Mouse (Mus musculus) limb, embryonic 14.5 days (tissue): ENCODE measurements around the gene Iqcf3. TPM values are rescaled to one million over a fixed set of nuclear protein-coding genes. Genes with fewer than 3 reads are reported as not detected.

Experiments used
- ATAC-seq: fragments of 200-750 bp; cut with Nextera tagmentation; 2 replicates; pipeline ENCODE4 v1.8.0; 2017; ENCODE audit warnings: low read depth, moderate number of reproducible peaks, moderate TSS enrichment; ENCODE audit not compliant: low FRiP score
- DNase-seq: peaks from one replicate; pipeline ENCODE4 v3.0.0-alpha.2; 2015; ENCODE audit warnings: low spot score
- H3K27ac ChIP-seq: fragments of 300-500 bp; sonication (generic); replicated peaks from 2 replicates; pipeline ENCODE4 v1.5.1; 2014; ENCODE audit warnings: low read depth, mild to moderate bottlenecking, low read length, moderate library complexity, mixed read lengths
- H3K27me3 ChIP-seq: fragments of 300-500 bp; sonication (generic); 2 replicates; pipeline ENCODE4 v1.6.1; 2014; ENCODE audit warnings: low read length, mixed read lengths; ENCODE audit not compliant: control insufficient read depth, insufficient read depth
- H3K36me3 ChIP-seq: fragments of 300-500 bp; sonication (generic); 2 replicates; pipeline ENCODE4 v1.6.1; 2014; ENCODE audit warnings: mild to moderate bottlenecking, low read length, moderate library complexity, mixed read lengths; ENCODE audit not compliant: control insufficient read depth, insufficient read depth
- H3K4me1 ChIP-seq: fragments of 300-500 bp; sonication (generic); 2 replicates; pipeline ENCODE4 v1.6.1; 2014; ENCODE audit warnings: antibody characterized with exemption, low read length, mixed read lengths; ENCODE audit not compliant: control insufficient read depth, insufficient read depth
- H3K4me2 ChIP-seq: fragments of 300-500 bp; sonication (generic); replicated peaks from 2 replicates; pipeline ENCODE4 v1.6.1; 2014; ENCODE audit warnings: low read depth, mild to moderate bottlenecking, low read length, moderate library complexity; ENCODE audit not compliant: severe bottlenecking
- H3K4me3 ChIP-seq: fragments of 300-500 bp; sonication (generic); replicated peaks from 2 replicates; pipeline ENCODE4 v1.5.1; 2014; ENCODE audit warnings: low read length
- H3K9ac ChIP-seq: fragments of 300-500 bp; sonication (generic); 2 replicates; pipeline ENCODE4 v1.6.1; 2014; ENCODE audit warnings: mild to moderate bottlenecking, low read depth, low read length, moderate library complexity; ENCODE audit not compliant: severe bottlenecking
- H3K9me3 ChIP-seq: fragments of 300-500 bp; sonication (generic); 2 replicates; pipeline ENCODE4 v1.6.1; 2016; ENCODE audit warnings: low read length; ENCODE audit not compliant: control insufficient read depth
- POLR2A ChIP-seq: fragments of 200-500 bp; IDR thresholded peaks from 2 replicates; pipeline ENCODE4 v1.8.0; 2012; ENCODE audit warnings: inconsistent platforms, mild to moderate bottlenecking, moderate library complexity, borderline replicate concordance; ENCODE audit not compliant: insufficient read depth, insufficient read length; ENCODE audit errors: extremely low read depth
- WGBS: fragments of 180-500 bp; shearing (Covaris S2); extraction: QIAGEN DNeasy Blood & Tissue Kit; methylation state at CpG from one replicate; pipeline ENCODE4 v1.1.7; 2014; 5-methylcytosine and 5-hydroxymethylcytosine counted together
- polyA plus RNA-seq, 2 experiments: library from polyadenylated mRNA; depleted of rRNA in 1 of 2; stranded (reverse) in 1 of 2; unstranded in 1 of 2; fragments of >200 nt; fragmentation: Nextera tagmentation in 1 of 2; extraction: Ambion mirVana in 1 of 2; gene quantifications; 2 replicates each; pipeline versions ENCODE4 v1.2.1 to v1.2.3; 2012 to 2014

Iqcf3 gene
- polyA plus RNA-seq, 2 experiments: not detected

- ATAC-seq (no peak), DNase-seq (no peak)
- no peak overlapping the region for H3K27ac ChIP-seq
- 89% methylated on average over 5 of the region's 5 CpGs for WGBS
- no peak overlapping the region for H3K4me2 ChIP-seq
- no peaks in the 10 kb centered on the region for H3K27me3 ChIP-seq
- no peak for TF ChIP-seq POLR2A
- H3K9ac ChIP-seq: no peak overlapping the region
- H3K9me3 ChIP-seq: no peaks in the 10 kb centered on the region
- H3K4me1 ChIP-seq: no peaks in the 10 kb centered on the region
- H3K36me3 ChIP-seq: no peaks in the 10 kb centered on the region
- H3K4me3 ChIP-seq: no peak overlapping the region
These were observed 30.7 kb upstream of the Iqcf3 start for GRCm38 (mm10) chr9:106592158-106592557.

DNA sequence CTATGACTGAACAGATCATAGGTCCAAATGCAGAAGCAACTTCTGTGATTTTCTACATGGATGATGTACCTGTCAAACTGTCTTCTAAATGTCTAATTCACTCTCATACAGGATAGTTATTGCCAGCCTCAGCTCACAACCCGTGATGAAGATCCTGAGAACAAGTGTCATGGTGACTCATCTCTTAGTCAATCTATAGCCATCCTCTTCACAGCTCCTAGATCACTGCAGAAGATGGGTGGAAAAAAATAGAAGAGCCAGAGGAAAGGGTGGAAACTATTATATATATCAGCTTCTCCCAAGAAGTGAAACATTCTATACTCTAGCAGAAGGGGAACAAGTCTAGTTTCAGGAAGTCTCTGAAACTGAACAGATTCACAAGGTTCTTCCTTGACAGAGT, 21.1 kb upstream of the Iqcf3 start:
- 82% methylated on average over 1 of the region's 1 CpGs for WGBS
- Histone ChIP-seq H3K36me3 (no peaks in the 10 kb centered on the region), H3K9me3 (peaks cover 4% of the 10 kb centered on the region; the same call in 1 of the 2 replicates), H3K9ac (no peak overlapping the region), H3K4me3 (no peak overlapping the region), H3K27me3 (no peaks in the 10 kb centered on the region), H3K4me1 (no peaks in the 10 kb centered on the region), H3K27ac (no peak overlapping the region), H3K4me2 (no peak overlapping the region)
- TF ChIP-seq POLR2A: no peak
- DNase-seq (no peak), ATAC-seq (no peak)

GRCm38 (mm10) chr9:106580016-106580415, 18.6 kb upstream of the Iqcf3 start:
- no peak overlapping the region for H3K4me2 ChIP-seq
- 81% methylated on average over 7 of the region's 7 CpGs for WGBS
- no peaks in the 10 kb centered on the region for H3K27me3 ChIP-seq
- no peak for ATAC-seq
- no peak for DNase-seq
- H3K9me3 ChIP-seq: peaks cover 4% of the 10 kb centered on the region; the same call in 1 of the 2 replicates
- no peak overlapping the region for H3K4me3 ChIP-seq
- H3K36me3 ChIP-seq: no peaks in the 10 kb centered on the region
- no peak overlapping the region for H3K27ac ChIP-seq
- TF ChIP-seq POLR2A: no peak
- H3K9ac ChIP-seq: no peak overlapping the region
- H3K4me1 ChIP-seq: no peaks in the 10 kb centered on the region

GRCm38 (mm10) chr9:106576112-106576511, 14.7 kb upstream of the Iqcf3 start:
- peaks cover 4% of the 10 kb centered on the region; the same call in 1 of the 2 replicates for H3K9me3 ChIP-seq
- DNase-seq: no peak
- no peak for ATAC-seq
- H3K4me3 ChIP-seq: no peak overlapping the region
- no peaks in the 10 kb centered on the region for H3K27me3 ChIP-seq
- WGBS: 74% methylated on average over 2 of the region's 2 CpGs
- no peaks in the 10 kb centered on the region for H3K4me1 ChIP-seq
- no peak overlapping the region for H3K9ac ChIP-seq
- no peak overlapping the region for H3K27ac ChIP-seq
- no peak overlapping the region for H3K4me2 ChIP-seq
- no peaks in the 10 kb centered on the region for H3K36me3 ChIP-seq
- TF ChIP-seq POLR2A: no peak

DNA sequence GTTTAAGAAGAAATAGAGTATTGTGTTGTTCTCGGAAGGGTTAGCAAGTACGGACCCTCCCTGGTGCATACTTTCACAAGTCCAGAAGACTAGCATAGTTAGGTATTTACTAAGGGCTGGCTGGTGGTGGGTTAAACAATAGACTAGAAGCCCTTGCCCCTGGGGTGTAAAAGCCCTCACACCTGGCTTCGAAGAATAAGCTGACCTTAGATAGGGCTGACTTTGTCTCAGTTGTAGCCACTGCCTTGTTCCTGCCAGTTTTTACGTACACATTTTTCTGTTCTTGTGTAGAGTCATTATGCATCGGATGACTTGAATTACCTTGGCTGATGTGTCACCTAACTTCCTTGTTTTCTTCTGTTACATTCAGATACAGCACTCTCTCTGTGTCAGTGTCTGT, 11.9 kb upstream of the Iqcf3 start:
- no peak overlapping the region for H3K4me2 ChIP-seq
- whole genome bisulfite sequencing: 88% methylated on average over 5 of the region's 5 CpGs
- no peak for DNase-seq
- H3K4me1 ChIP-seq: no peaks in the 10 kb centered on the region
- no peak for TF ChIP-seq POLR2A
- no peaks in the 10 kb centered on the region for H3K36me3 ChIP-seq
- H3K27me3 ChIP-seq: no peaks in the 10 kb centered on the region
- ATAC-seq: no peak
- no peak overlapping the region for H3K9ac ChIP-seq
- no peaks in the 10 kb centered on the region for H3K9me3 ChIP-seq
- no peak overlapping the region for H3K4me3 ChIP-seq
- H3K27ac ChIP-seq: no peak overlapping the region

DNA sequence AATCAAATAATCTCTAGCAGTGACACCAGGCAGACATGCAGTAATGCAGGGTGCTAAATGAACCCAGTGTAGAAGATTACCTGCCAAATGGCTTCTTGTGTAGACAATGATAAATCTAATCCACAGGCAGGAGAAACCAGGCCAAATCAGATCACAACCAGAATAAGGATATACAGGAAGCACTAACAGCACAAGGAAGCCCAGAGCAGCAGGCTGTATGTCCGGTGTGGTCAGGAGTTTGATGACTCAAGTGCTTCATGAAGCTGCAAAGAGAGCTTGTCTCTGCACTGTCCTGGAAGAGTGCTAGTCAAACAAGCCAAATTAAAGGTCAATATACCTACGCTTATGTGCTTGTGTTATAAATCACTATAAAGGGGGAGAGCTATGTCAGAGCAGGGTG, 10.8 kb upstream of the Iqcf3 start:
- Histone ChIP-seq H3K4me1 (no peaks in the 10 kb centered on the region), H3K4me2 (no peak overlapping the region), H3K9me3 (no peaks in the 10 kb centered on the region), H3K27me3 (no peaks in the 10 kb centered on the region), H3K36me3 (no peaks in the 10 kb centered on the region), H3K9ac (no peak overlapping the region), H3K4me3 (no peak overlapping the region), H3K27ac (no peak overlapping the region)
- 91% methylated on average over 2 of the region's 2 CpGs for WGBS
- ATAC-seq (no peak), DNase-seq (no peak)
- no peak for TF ChIP-seq POLR2A
